Mouse (Mus musculus) megakaryocyte progenitor cell, adult 5-6 weeks (primary cell): ENCODE data around the gene Tmed2. TPM values are rescaled to one million over a fixed set of nuclear protein-coding genes. Genes with fewer than 3 reads are reported as not detected.
"Not testable (repeated sequence)": the region's sequence is repeated elsewhere in the genome, so short reads cannot be mapped to it uniquely, and the experiment has no call there.

Source experiments
- ATAC-seq: replicated peaks from 2 replicates; pipeline ENCODE4 v1.8.0; 2016; ENCODE audit warnings: mild to moderate bottlenecking, moderate TSS enrichment, inconsistent platforms; ENCODE audit not compliant: poor library complexity
- total RNA-seq, 2 experiments: library from RNA; stranded (forward) in 1 of 2; stranded (reverse) in 1 of 2; fragments of 157-497, 149-512 nt in 1 of 2; fragments of 200-1000 nt in 1 of 2; gene quantifications; 2 replicates each; pipeline versions ENCODE4 v1.2.3 to v1.2.4; 2015 to 2017

Tmed2 gene
- 851 and 960 TPM in 2 replicates for total RNA-seq (2015)
- total RNA-seq (2017), result 795 and 1,001 TPM in 2 replicates

DNA sequence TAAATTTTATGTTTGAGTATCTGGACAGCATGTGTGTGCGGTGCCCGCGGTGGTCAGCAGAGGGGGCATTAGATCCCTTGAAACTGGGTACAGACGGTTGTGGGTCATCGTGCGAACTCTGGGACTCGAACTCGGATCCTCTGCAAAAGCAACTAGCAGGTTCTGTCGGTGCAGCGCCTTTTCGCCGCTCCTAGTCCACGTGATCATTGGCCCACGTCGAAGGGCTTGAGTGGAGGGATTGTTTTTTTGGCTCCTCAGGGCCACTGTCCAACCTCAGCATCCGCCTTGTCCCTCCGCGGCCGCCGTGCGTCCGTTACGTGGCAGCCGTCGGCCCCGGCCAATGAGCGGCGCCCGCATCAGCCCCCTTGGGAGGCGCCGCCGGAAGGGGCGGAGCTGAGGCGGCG is at the start of gene Tmed2:
Tmed2 (plus strand) TSS at position 313 of the 404 bp plus-strand sequence.
- peak; percentile 95 for ATAC-seq

DNA sequence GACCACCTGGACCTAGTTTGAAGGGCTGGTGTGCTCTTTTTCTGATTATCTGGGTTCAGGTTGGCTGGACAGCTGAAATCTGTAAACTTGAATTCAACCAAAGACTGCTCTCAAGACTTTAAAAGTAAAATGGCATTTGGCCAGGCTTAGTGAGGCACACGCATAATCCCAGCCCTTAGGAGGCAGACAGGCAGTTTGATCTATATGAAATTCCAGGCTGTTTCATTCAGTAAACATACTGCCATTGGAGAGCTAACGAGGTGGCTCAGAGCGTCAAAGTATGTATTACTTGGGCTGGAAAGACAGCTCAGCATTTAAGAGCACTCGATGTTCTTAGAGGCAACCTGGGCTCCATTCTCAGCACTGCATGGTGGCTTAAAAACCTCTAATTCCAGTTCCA is 48.8 kb upstream of the Tmed2 start:
- ATAC-seq, result no peak

DNA sequence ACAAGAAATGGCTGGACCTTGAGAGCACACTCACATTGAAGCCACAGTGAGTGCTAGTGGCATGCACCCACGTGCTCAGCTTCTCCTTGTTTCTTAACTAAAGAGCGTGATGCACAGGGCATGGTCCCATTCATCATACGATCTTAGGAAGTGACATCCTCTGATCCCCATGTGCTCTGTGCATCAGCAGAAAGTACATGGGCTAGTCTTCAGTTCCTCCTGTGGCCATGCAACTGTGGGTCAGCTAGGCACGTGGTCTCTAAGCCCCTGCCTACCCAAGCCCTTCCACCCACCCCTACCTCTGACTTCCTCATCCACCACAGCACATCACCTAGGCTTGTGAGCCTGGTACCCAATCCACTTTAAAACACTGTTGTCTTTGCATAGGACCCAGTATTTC is 47.9 kb upstream of the Tmed2 start:
- peak; percentile 59 for ATAC-seq

DNA sequence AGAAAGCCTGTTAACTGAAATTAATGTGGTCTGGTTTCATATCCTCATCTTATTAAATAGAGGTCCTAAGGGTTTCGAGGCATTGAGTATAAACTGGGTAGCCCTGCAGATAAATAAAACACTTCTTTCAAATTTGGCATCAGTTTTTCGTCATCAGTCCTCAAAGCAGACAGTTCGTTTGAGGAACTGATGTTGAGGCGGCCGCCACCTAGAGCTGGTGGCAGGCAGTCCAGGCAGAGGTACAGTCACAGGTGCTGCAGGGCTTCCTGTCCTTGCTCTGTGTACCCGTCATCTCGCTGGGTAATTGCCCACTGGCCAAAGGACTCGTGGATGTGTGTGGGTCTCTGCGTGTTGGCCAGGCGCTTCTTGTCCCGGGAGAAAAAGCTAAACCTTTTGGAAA is 47.0 kb upstream of the Tmed2 start:
- peak; percentile 44; the same call in 1 of the 2 replicates for ATAC-seq

DNA sequence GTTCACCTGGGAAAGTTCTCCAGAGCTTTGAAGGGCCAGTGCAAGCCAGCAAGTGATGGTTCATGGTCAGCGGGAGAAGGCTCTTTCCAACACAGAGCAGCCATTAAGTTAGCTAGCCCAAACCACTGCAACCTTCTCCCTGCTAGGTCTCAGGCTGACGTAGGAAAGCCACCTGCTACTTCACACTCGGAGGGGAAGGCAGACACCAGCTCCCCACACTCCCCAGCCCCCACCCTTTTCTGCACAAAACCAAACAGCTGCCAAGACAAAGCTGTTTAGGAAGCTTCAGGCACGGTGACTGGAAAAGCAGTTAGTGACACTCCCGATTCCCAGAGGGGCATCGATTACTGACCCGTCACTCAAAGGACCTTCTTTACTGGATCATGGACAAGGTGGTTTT is 44.9 kb upstream of the Tmed2 start:
- ATAC-seq, result no peak

DNA sequence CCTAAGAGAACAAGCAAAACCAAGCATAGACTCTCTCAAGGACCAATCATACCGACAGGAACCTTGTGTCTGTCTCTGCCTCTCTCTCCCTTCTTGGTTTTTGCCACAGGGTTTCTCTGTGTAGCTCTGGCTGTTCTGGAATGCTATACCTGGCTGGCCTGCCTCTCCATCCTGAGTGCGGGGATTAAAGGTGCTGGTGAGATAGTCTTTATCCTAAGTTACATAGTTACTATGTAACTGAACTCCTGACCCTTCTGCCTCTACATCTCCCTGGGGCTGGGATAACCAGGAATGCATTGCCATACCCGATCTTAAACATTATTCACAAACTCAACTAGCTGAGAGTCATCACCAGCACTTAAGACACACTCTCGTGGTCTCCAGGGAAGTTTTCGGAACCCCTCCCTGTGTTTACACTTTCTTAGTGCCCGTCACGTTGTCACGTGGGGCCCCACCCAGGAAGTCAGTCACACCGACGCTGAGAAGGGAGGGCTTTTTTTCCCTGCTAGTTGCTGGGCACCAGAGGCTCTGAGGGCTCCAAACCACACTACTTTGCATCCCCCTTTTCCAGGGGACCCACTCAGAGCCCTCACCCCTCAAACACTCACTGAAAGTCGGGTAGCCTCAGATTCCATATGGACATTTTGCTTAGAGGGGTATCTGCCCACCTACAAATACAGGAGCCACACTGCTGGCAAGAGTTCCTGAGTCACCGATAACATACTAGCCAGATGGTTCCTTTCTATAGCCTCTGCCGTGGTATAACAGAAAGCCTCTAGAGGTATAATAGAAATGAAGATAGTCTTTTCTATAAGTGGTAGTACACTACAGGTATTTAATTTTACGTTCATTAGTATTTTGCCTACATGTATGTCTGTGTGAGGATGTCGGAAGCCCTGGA is 43.6 kb upstream of the Tmed2 start:
- ATAC-seq, result peak; percentile 36

DNA sequence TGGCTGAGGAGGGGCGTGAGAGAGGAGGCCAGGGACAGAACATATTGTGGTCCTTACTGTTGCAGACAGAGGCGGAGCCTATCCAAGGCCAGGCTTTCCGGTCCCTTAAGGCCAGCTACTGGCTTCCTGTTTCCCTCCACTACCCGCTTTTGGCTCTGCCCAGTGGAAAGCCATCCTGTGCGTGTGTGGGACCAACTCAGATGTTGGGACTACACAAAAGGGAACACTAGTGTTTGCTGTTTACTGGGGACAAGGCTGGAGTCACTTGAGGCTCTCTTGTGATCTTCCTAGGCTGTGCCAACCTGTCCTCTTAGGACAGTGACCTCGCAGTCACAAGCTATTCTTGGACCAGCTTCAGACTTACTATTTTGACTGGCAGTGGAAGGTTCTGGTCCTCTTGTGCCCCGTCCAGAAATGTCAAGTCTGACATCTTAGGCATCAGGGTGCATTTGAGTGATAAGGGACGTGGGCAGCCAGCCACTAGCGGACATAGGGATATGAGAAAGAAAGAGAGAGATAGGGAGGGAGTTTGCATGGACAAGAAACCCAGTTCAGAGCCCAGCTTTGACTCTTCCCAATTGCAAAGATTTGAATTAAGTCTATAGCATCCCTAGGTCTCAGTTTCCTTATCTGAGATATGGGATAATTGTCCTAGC is 42.1 kb upstream of the Tmed2 start:
- ATAC-seq, result peak; percentile 62

DNA sequence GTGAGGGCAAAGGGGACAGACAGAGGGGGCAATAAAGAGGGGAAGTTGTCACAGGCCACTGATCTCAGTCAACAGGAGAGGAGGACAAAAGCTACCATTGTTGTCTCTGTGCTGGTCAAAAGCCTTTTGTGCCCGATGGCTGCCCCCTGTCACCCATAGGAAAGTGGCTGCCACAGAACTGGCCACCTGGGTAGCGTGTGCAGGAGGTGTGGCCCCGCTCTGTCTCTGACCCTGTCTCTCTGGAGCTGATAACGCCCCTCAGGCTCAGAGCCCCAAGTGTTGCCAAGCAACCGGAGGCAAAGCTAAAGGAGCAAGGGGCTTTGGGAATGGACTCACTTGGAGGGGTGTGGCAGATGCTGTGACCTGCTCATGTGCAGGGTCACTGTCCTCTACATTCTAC is 41.5 kb upstream of the Tmed2 start:
- ATAC-seq, result peak; percentile 21; the same call in 1 of the 2 replicates

DNA sequence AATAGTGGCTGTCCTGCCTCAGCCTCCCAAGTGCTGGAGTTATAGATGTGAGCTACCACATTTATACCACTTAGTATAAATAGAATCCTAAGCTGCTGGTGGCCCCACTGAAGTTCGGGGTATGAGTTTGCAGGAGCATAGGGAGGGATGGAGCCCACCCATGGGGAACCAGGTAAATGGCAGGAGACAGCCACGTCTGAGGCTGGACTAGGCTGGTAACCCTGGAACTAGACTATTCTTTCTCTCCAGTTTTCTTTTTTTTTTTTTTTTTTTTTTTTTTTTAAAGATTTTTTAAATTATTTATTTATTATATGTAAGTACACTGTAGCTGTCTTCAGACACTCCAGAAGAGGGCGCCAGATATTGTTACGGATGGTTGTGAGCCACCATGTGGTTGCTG is 40.5 kb upstream of the Tmed2 start:
- ATAC-seq, result not testable (repeated sequence)

DNA sequence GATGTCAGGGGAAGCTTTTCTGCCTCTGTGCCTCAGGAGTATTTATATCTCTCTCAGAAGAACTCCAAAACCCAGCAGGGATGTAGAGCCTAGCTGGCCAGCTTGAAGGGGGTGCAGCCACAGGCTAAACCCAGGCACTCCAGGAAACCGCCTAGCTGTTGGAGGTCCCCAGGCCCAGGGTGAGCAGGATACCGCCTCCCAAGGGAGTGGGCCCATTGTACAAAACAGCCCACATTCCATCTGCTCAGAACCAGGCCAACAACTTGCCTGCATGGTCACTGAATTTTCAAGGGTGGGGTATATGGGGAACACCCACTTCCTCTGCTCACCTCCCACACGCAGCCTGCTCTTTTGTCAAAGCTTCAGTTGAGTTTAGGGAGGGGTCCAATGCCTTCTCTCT is 39.9 kb upstream of the Tmed2 start:
- ATAC-seq, result no peak

DNA sequence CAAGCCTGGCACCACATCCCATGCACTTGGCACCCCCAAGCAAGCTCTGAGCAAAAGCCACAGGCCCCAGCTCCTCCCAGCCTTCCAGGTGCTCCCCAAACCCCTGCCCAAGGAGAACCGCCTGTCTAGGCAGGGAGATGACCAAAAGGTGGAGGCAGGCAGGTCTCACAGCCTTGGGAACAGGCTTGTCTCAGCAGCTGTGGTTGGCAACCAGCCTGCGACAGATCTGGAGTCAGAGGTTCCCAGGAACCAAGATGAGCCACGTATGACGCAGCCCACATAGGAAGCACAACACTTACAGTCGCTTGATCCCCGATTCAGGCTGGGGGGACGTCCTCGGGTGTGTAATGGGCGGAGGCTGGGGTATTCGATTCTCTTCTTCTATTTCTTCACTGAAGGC is 39.0 kb upstream of the Tmed2 start:
- ATAC-seq, result no peak

DNA sequence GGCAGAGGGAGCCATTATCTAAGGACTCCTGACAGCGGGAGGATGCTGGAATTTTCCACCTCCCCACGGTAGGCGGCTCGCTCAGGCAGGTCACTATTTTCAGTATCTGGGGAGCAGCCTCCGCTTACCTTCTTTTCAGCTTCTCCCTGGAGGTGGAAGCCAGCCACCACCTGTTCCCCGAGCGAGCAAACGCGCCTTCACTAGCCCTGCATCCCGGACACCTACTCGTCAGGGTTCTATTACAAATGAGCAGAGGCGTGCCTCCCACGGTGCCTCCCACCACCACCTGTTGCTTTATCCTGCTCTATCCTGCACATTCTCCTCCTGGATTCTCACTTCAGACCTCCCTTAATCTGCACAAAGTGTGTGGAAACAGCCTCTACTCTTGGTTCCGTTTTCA is 36.8 kb upstream of the Tmed2 start:
- ATAC-seq, result no peak

DNA sequence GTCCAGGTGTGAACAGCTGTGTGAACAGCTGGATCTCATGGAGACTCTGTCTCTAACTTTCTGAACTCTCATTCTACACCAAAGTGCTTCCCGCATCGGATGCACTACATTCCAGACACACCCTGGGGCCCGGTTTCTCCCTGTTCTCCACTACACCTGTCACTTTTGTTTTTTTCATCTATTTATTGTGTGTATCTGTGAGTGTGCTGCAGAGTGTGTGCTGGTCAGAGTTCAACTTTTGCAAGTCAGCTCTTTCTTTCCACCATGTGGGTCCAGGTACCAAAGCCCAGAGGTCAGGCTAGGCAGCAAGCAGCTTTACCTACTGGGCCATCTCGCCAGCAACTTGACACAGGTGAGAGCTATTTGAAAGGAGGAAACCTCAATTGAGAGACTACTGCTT is 35.3 kb upstream of the Tmed2 start:
- no peak for ATAC-seq

DNA sequence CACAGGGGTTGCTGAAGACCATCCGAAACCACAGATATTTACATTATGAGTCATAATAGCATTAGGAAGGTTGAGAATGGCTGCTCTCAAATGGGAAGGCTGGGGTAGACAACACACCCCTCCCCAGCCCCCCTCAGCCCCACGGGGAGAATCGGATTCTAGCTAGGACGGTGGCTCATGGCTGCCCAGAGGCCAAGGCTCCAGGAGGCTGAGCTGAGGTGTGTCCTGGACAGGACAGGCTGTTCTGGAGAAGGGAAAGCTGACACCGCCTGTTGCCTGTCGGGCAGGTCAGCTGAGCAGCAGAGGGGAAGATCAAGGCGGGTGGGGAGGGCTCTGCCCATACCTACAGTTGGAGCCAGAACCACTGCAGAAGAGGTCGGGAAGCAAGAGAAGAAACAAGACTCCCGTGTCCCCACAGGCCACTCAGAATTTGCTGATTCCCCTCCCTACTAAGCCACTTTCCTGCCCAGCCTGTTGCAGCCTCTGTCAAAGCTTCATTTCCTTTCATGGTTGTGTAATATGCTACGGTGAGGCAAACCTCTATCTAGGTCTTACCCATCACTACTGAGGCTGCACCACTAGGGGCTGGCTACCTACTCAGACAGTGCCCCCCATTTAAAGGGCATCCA is 33.6 kb upstream of the Tmed2 start:
- ATAC-seq, result peak; percentile 93

DNA sequence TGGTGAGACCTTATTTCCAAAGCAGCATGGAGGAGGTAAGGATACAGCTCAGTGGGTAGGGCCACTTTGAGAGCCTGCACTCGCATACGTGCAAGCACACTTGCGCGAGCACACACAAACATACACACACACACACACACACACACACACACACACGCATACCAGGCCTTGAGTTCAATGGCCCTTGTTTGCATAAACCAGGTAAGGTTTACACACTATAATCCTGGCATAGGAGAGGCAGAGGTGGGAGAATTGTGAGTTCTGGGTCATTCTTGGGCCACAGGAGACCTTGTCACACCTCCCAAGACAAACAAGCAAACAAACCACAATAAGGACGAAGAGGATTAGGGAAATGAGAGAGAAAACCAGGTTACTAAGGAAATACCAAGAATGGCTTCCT is 31.3 kb upstream of the Tmed2 start:
- no peak for ATAC-seq

DNA sequence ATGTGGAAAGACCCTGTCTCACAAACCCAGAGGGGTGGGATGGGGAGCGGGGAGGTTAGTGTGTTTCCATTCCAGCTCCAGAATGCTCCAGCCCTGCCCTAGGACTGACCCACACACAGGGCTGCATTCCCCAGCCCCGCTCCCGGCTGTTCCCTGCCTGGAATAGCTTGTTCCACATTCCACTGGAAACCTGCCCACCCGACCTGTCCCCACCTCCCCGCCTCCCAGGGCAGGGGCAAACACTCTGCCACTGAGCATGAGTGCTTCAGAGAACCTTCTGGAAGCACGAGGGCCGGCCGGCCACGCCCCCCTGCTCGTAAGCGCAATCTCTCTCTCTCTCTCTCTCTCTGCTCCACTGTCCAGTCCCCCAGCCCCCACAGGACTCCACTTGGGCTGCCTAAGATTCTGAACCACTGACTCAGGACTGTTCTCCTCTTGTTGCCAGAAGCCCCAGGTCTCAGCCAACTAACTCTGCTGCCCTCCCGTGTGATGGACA is 30.7 kb upstream of the Tmed2 start:
- no peak for ATAC-seq

DNA sequence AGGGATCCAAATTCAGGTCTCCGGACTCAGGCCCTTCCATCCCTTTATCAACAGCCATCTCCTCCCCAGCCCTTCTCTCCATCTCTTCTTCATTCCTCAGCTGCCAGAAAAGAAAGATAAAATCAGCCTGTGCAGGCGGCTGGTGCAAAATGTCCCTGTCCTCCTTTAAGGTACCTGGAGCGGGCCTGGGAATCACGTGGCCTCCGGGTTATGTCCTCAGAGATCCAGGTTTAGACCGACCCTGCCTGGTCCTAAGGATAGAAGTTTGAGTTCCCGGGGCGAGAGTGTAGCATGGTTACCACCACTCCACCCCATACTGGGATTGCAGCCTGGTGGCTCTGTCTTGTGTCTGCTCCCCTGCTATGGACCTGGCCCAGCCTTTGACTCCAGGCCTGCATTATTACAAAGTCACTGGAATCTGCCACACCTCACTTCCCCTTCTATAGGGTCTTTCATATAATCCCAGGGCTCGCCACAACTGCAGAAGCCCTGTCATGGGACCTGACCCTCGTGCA is 29.9 kb upstream of the Tmed2 start:
- no peak for ATAC-seq

DNA sequence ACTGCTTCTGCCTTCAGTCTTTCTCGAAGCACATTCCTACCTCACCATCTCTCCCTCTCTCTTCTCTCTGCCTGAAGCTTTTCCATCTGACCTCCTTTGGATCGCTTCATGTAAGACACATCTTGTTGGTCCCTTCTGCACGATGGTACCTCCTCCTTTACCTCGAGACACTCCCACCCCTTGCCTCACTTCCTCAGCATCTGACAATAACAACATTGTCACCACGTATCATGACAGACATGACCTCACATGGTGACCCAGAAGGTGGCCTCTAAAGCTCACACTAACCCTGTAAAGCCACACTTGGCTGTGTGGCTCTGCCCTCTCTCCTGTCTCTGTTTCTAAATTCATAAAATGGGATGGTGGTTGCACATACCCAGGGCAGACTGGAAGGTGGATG is 24.7 kb upstream of the Tmed2 start:
- ATAC-seq, result no peak; the same call in 1 of the 2 replicates

DNA sequence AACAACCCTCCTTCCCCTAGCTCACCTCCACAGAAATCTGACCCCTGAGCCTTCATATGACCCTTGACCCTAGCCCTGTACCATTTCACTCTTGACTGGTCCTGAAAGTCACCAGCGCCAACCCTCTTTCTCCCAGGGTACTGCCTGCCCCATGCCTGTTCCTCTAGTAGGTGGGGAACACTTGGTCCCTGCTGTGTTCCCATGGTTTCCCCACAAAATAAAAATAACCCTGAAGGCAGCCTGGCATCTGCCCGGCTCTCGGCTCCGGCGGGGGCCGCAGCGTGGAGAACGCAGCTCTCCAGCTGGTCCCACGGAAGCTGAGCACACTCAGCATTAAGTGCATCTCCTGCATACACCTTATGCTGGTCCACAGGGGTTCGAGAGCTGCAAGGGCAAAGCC is 21.8 kb upstream of the Tmed2 start:
- ATAC-seq, result no peak

DNA sequence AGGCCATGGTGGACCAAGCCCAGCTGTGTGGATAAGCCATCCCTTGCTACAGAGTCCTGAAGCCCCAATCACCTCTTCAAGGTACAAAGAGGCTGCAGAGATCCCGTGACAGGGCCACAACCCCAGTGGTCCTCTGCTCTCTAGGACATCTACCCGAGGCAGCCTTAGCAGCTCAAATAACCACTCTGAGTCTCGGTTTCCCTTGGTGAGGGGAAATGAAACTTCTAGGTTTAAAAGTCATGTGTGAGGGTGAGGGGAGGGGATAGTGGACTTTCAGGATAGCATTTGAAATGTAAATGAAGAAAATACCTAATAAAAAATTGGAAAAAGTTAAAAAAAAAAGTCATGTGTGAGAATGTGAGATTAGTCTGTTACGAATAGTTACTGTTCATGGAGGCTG is 18.9 kb upstream of the Tmed2 start:
- peak; percentile 44; the same call in 1 of the 2 replicates for ATAC-seq

DNA sequence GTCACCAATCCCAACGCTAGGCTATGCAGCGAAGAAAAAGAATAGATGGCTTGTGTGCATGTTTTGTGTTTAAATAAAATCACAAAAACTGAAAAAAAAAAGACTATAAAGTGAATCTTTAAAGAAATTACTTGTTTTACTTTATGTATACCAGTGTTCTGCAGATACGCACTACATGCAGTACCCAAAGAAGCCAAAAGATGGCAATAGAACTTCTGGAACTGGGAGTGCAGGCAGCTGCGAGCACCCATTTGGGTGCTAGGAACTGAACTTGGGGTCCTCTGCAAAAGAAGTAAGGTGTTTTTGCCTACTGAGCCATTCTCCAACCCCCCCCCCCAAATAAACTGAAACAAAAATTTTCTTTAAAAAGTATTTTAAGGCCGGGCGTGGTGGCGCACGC is 17.5 kb upstream of the Tmed2 start:
- peak; percentile 52; the same call in 1 of the 2 replicates for ATAC-seq
